Mouse (Mus musculus) heart, embryonic 11.5 days (tissue): Measurements from ENCODE around the gene Phactr1. TPM values are rescaled to one million over a fixed set of nuclear protein-coding genes. Genes with fewer than 3 reads are reported as not detected.

ENCODE experiments used
- ATAC-seq: fragments of 200-750 bp; cut with Nextera tagmentation; replicated peaks from 2 replicates; pipeline ENCODE4 v1.8.0; 2017; ENCODE audit warnings: moderate library complexity; ENCODE audit not compliant: insufficient number of reproducible peaks, low FRiP score, low TSS enrichment
- H3K27ac ChIP-seq: fragments of 300-500 bp; sonication (generic); 2 replicates; pipeline ENCODE4 v1.5.1; 2014; ENCODE audit warnings: mild to moderate bottlenecking, low read depth, low read length
- H3K27me3 ChIP-seq: fragments of 300-500 bp; sonication (generic); 2 replicates; pipeline ENCODE4 v1.6.1; 2014; ENCODE audit warnings: mild to moderate bottlenecking, low read length, mixed read lengths; ENCODE audit not compliant: control insufficient read depth, insufficient read depth
- H3K36me3 ChIP-seq: fragments of 300-500 bp; sonication (generic); 2 replicates; pipeline ENCODE4 v1.6.1; 2014; ENCODE audit warnings: mild to moderate bottlenecking, low read length, moderate library complexity, mixed read lengths; ENCODE audit not compliant: control insufficient read depth, insufficient read depth
- H3K4me1 ChIP-seq: fragments of 300-500 bp; sonication (generic); 2 replicates; pipeline ENCODE4 v1.6.1; 2014; ENCODE audit warnings: low read length; ENCODE audit not compliant: control insufficient read depth, insufficient read depth
- H3K4me2 ChIP-seq: fragments of 300-500 bp; sonication (generic); 2 replicates; pipeline ENCODE4 v1.6.1; 2014; ENCODE audit warnings: mild to moderate bottlenecking, moderate library complexity
- H3K4me3 ChIP-seq: fragments of 300-500 bp; sonication (generic); 2 replicates; pipeline ENCODE4 v1.5.1; 2014; ENCODE audit warnings: low read depth, low read length
- H3K9ac ChIP-seq: fragments of 300-500 bp; sonication (generic); 2 replicates; pipeline ENCODE4 v1.6.1; 2014; ENCODE audit warnings: mild to moderate bottlenecking, low read depth, low read length, moderate library complexity
- H3K9me3 ChIP-seq: fragments of 300-500 bp; sonication (generic); replicated peaks from 2 replicates; pipeline ENCODE4 v1.6.1; 2016; ENCODE audit warnings: low read length; ENCODE audit not compliant: control insufficient read depth
- WGBS: fragments of 180-500 bp; shearing (Covaris S2); extraction: QIAGEN DNeasy Blood & Tissue Kit; methylation state at CpG from one replicate; pipeline ENCODE4 v1.1.7; 2014; ENCODE audit not compliant: insufficient replicate concordance; 5-methylcytosine and 5-hydroxymethylcytosine counted together
- polyA plus RNA-seq: library from polyadenylated mRNA; unstranded; fragments of >200 nt; fragmentation: Nextera tagmentation; extraction: Ambion mirVana; gene quantifications from 2 replicates; pipeline ENCODE4 v1.2.1, GENCODE M21; 2014

The Phactr1 gene
- polyA plus RNA-seq, 1 experiment from 2014 or later: 4.2 TPM

DNA sequence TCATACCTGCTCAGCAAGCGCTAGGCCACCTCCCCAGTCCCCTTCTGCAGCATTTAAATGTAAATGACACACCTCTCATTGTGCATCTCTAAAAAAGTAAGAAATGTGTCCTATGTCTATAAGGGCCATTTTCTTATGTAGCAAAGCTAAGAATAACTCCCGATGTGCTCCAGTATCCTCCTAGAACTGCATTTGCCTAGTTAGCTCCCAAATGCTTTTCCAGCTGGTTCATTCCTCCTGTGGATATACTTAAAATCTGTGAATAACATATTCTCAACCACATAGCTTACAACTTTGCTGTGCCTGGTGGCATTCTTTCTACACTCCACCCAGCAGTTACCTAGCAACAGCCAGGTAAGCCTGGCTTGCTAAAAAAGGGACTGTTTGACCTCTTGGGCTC, 349.8 kb downstream of the Phactr1 start:
- no peaks in the 10 kb centered on the region for H3K27me3 ChIP-seq
- 81% methylated on average over 2 of the region's 2 CpGs for WGBS

DNA sequence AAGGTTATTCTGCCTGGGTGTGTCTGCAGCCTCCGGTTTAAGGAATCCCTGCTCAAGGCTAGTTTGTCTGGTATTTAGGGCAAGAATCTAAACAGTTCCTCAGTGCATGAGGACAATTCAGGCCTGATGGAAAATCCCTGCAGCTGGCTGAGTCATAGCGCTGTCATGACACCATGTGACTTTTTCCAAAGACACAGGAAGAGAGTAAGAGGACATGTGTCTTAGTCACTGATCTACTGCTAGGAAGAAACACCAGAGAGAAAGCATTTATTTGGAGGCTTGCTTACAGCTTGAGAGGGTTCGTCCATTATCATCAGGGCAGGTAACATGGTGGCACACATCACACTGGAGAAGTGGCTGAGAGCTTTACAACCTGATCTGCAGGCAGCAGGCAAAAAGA, 352.0 kb downstream of the Phactr1 start:
- no peak overlapping the region for H3K4me2 ChIP-seq
- H3K36me3 ChIP-seq: no peaks in the 10 kb centered on the region
- H3K27ac ChIP-seq: no peak overlapping the region
- ATAC-seq: no peak
- H3K4me3 ChIP-seq: no peak overlapping the region
- H3K27me3 ChIP-seq: no peaks in the 10 kb centered on the region
- 80% methylated on average over 3 of the region's 3 CpGs for WGBS
- no peak overlapping the region for H3K9ac ChIP-seq
- no peaks in the 10 kb centered on the region for H3K4me1 ChIP-seq
- no peaks in the 10 kb centered on the region; the same call in 1 of the 2 replicates for H3K9me3 ChIP-seq

More for the DNA sequence above, 349.8 kb downstream of the Phactr1 start:
- Histone ChIP-seq H3K4me1 (no peaks in the 10 kb centered on the region), H3K36me3 (no peaks in the 10 kb centered on the region), H3K9ac (no peak overlapping the region), H3K4me2 (no peak overlapping the region), H3K27ac (no peak overlapping the region), H3K9me3 (no peaks in the 10 kb centered on the region; the same call in 1 of the 2 replicates), H3K4me3 (no peak overlapping the region)
- no peak for ATAC-seq

GRCm38 (mm10) chr13:43036510-43036909, 356.1 kb downstream of the Phactr1 start:
- Histone ChIP-seq H3K4me1 (no peaks in the 10 kb centered on the region), H3K27me3 (no peaks in the 10 kb centered on the region), H3K36me3 (no peaks in the 10 kb centered on the region), H3K9me3 (no peaks in the 10 kb centered on the region; the same call in 1 of the 2 replicates), H3K9ac (no peak overlapping the region), H3K27ac (no peak overlapping the region), H3K4me2 (no peak overlapping the region), H3K4me3 (no peak overlapping the region)
- 65% methylated on average over 6 of the region's 6 CpGs for WGBS
- no peak for ATAC-seq

DNA sequence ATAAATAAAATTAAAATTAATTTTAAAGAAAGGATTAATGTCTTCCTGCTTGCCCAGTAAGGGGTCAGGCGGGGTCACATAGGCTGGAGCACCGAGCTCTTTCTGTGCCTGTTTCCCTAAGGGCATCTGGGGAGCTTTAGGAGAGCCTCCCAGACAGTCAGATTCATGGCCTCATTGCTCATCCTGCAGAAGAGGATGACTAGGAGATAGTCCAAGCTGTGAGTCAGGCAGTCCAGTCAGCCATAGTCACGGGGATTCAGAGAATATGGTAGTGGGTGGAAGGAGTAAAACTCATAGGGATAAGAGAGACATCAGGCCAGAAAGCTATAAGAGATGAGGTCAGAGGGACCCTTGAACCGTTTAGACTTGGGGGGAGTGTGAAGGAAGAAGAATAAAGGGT, 362.3 kb downstream of the Phactr1 start:
- no peak overlapping the region for H3K27ac ChIP-seq
- no peak overlapping the region for H3K4me2 ChIP-seq
- H3K36me3 ChIP-seq: no peaks in the 10 kb centered on the region
- no peak for ATAC-seq
- WGBS: 74% methylated on average over 4 of the region's 4 CpGs
- H3K27me3 ChIP-seq: no peaks in the 10 kb centered on the region
- no peaks in the 10 kb centered on the region for H3K4me1 ChIP-seq
- no peak overlapping the region for H3K4me3 ChIP-seq
- no peaks in the 10 kb centered on the region for H3K9me3 ChIP-seq
- H3K9ac ChIP-seq: no peak overlapping the region

- no peaks in the 10 kb centered on the region for H3K9me3 ChIP-seq
Measured at GRCm38 (mm10) chr13:43048553-43048952, 368.1 kb downstream of the Phactr1 start.

DNA sequence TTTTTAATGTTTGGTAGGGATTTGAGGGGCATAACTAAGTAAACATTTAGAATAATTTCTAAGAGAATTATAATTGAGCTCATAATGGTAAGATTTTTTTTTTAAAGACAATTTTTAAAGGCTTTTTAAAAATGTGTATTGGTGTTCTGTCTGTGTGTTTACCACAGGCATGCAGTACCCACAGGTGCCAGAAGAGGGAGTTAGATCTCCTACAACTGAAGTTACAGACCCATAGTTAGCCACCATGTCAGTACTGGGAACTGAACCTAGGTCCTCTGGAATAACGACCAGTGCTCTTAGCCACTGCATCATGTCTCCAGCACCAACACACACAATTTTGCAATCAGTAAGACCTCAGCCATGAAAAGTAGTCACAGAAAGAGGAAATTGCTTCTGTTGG, 372.8 kb downstream of the Phactr1 start:
- Histone ChIP-seq H3K9me3 (no peaks in the 10 kb centered on the region), H3K36me3 (no peaks in the 10 kb centered on the region), H3K27me3 (no peaks in the 10 kb centered on the region), H3K4me3 (no peak overlapping the region), H3K9ac (no peak overlapping the region), H3K4me1 (no peaks in the 10 kb centered on the region), H3K27ac (no peak overlapping the region), H3K4me2 (no peak overlapping the region)
- no peak for ATAC-seq
- WGBS: 83% methylated on average over 1 of the region's 1 CpGs

More at GRCm38 (mm10) chr13:43048553-43048952, 368.1 kb downstream of the Phactr1 start:
- H3K4me2 ChIP-seq: no peak overlapping the region
- H3K36me3 ChIP-seq: no peaks in the 10 kb centered on the region
- H3K4me3 ChIP-seq: no peak overlapping the region
- no peaks in the 10 kb centered on the region for H3K4me1 ChIP-seq
- no peak overlapping the region for H3K9ac ChIP-seq
- no peak for ATAC-seq
- 66% methylated on average over 3 of the region's 3 CpGs for WGBS
- no peaks in the 10 kb centered on the region for H3K27me3 ChIP-seq
- H3K27ac ChIP-seq: no peak overlapping the region

DNA sequence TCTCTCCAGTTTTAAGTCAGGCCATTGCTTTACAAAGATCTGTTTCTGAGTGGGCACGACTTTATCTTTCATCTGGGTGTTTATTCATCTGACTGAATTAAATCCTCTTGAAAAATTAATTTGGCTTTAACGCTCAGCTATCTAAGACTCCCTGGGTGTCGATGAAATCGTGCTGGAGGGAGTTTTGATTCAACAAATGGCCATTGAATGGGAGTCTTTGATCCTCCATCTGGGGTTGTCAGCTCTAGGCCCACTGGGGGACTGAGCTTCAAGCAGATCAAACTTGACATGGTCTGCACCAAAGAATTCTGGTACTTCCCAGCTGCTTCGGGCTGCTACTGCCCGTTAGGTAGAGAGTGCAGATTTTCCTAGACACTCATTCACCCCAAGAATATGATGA, 374.7 kb downstream of the Phactr1 start:
- no peak for ATAC-seq
- Histone ChIP-seq H3K9me3 (no peaks in the 10 kb centered on the region), H3K27me3 (no peaks in the 10 kb centered on the region), H3K36me3 (no peaks in the 10 kb centered on the region), H3K4me2 (no peak overlapping the region), H3K9ac (no peak overlapping the region), H3K4me1 (no peaks in the 10 kb centered on the region), H3K4me3 (no peak overlapping the region), H3K27ac (no peak overlapping the region)
- 37% methylated on average over 6 of the region's 6 CpGs for WGBS

DNA sequence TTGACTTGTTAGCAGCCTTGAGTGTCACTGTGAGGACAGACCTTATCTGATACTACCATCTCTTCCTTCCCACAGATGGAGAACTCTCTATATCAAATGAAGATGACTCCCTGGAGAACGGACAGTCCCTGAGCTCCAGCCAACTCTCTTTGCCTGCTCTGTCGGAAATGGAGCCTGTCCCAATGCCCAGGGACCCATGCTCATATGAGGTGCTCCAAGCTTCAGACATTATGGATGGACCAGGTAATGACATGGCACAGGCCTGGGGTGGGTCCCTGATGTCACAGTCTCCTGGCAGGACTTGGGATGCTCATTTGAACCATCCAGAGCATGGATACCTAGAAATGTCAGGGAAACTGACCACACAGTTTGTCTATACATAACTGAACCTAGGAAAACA, 376.7 kb downstream of the Phactr1 start:
- no peaks in the 10 kb centered on the region for H3K27me3 ChIP-seq
- H3K36me3 ChIP-seq: no peaks in the 10 kb centered on the region
- H3K9ac ChIP-seq: no peak overlapping the region
- H3K4me3 ChIP-seq: no peak overlapping the region
- H3K27ac ChIP-seq: no peak overlapping the region
- no peaks in the 10 kb centered on the region for H3K9me3 ChIP-seq
- no peaks in the 10 kb centered on the region for H3K4me1 ChIP-seq
- H3K4me2 ChIP-seq: no peak overlapping the region
- WGBS: 84% methylated on average over 2 of the region's 2 CpGs
- no peak for ATAC-seq

DNA sequence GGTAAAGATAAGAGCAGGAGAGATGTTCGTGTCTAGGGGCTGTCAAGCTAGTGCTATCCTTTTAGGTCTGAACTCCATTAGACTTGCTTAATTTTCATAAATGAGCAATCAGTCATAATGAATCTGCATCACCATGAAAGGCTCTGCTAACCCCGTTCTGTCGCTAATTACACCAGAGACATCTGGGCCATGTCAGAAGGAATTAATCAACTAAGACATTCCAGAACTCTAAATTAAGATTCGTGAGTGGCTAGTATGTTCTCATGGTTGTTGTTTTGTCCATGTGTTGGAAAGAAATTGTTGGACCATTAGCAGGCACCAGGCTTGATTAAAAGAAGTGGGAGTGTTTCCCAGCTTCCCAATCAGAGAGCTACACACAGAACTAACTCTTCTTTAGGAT, 382.9 kb downstream of the Phactr1 start:
- Histone ChIP-seq H3K27ac (no peak overlapping the region), H3K9me3 (no peaks in the 10 kb centered on the region), H3K27me3 (no peaks in the 10 kb centered on the region), H3K9ac (no peak overlapping the region), H3K36me3 (no peaks in the 10 kb centered on the region), H3K4me2 (no peak overlapping the region), H3K4me1 (no peaks in the 10 kb centered on the region), H3K4me3 (no peak overlapping the region)
- WGBS: 75% methylated on average over 4 of the region's 4 CpGs
- ATAC-seq: no peak
